Mouse (Mus musculus): ENCODE measurements at regions not wholly inside any gene's neighbourhood (a gene's known extent, or its start where the extent isn't known, plus 50 kb on each side); places are given as distances from the start of the nearest gene placed in this dataset.
A peak's percentile ranks its signal among the peaks of the same experiment; 100 is the strongest.

- H3K9ac ChIP-seq (ENCODE audit: low read depth, poor library complexity, severe bottlenecking) = no peak overlapping the region
- peaks cover 14% of the 10 kb centered on the region for H3K9me3 ChIP-seq (replicated peaks; ENCODE audit: control insufficient read depth, insufficient read depth, low read length, poor library complexity, severe bottlenecking)
- H3K36me3 ChIP-seq (ENCODE audit: control insufficient read depth, insufficient read depth, low read length, poor library complexity, severe bottlenecking) = no peaks in the 10 kb centered on the region
- H3K4me1 ChIP-seq (ENCODE audit: control insufficient read depth, insufficient read depth, low read length) = no peaks in the 10 kb centered on the region
- TF ChIP-seq EP300 (IDR thresholded peaks at IDR 0.05; ENCODE audit: insufficient read depth, low read depth, low read length) (0 out of 2 replicates have a peak, but pooled peaks have one; percentile 53), POLR2A (IDR thresholded peaks at IDR 0.05; ENCODE audit: insufficient read depth, low read length) (no peak), CTCF (IDR thresholded peaks at IDR 0.05; ENCODE audit: low read depth, low read length) (no peak)
- H3K27ac ChIP-seq (ENCODE audit: insufficient read depth, low read length) = no peak overlapping the region
- H3K27me3 ChIP-seq (ENCODE audit: control insufficient read depth, insufficient read depth, low read length, poor library complexity, severe bottlenecking) = no peaks in the 10 kb centered on the region
- H3K4me3 ChIP-seq (ENCODE audit: low read depth, low read length) = no peak overlapping the region
These were observed 64.2 kb upstream of the Vmn2r2 start for GRCm38 (mm10) chr3:64205954-64206353.

GRCm38 (mm10) chr3:64202836-64203235 is 61.1 kb upstream of the Vmn2r2 start:
- H3K4me3 ChIP-seq (ENCODE audit: low read depth, low read length) = no peak overlapping the region
- no peaks in the 10 kb centered on the region for H3K36me3 ChIP-seq (ENCODE audit: control insufficient read depth, insufficient read depth, low read length, poor library complexity, severe bottlenecking)
- TF ChIP-seq POLR2A (IDR thresholded peaks at IDR 0.05; ENCODE audit: insufficient read depth, low read length) (no peak), EP300 (IDR thresholded peaks at IDR 0.05; ENCODE audit: insufficient read depth, low read depth, low read length) (peak; percentile 68; the same call in 1 of the 2 replicates)
- H3K4me1 ChIP-seq (ENCODE audit: control insufficient read depth, insufficient read depth, low read length) = no peaks in the 10 kb centered on the region
- peaks cover 18% of the 10 kb centered on the region for H3K9me3 ChIP-seq (replicated peaks; ENCODE audit: control insufficient read depth, insufficient read depth, low read length, poor library complexity, severe bottlenecking)
- H3K27ac ChIP-seq (ENCODE audit: insufficient read depth, low read length) = peak overlapping the region; percentile 11
- no peaks in the 10 kb centered on the region for H3K27me3 ChIP-seq (ENCODE audit: control insufficient read depth, insufficient read depth, low read length, poor library complexity, severe bottlenecking)
- no peak overlapping the region for H3K9ac ChIP-seq (ENCODE audit: low read depth, poor library complexity, severe bottlenecking)

DNA sequence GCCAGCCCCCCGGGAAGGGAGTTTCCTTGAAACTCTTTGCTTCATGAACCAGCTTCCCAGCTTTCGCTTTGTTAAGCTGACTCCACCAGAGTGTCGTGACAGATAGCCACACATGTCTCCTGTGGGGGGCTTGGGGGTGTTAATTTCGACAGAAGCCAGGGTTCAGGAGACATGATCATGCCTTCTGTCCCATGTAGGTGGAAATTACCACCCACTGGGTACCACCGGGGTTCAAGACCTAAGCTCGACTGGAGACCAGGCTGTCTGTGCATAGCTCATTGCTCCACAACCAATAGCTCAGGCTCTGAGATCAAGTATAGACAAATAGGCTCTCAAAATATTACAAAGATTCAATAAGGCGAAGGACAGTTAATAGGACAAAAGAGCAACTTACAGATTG is 50.6 kb upstream of the Vmn2r2 start:
- H3K4me3 ChIP-seq (ENCODE audit: low read depth, low read length) = no peak overlapping the region
- TF ChIP-seq CTCF (IDR thresholded peaks at IDR 0.05; ENCODE audit: low read depth, low read length) (no peak), POLR2A (IDR thresholded peaks at IDR 0.05; ENCODE audit: insufficient read depth, low read length) (no peak), EP300 (IDR thresholded peaks at IDR 0.05; ENCODE audit: insufficient read depth, low read depth, low read length) (no peak)
- no peaks in the 10 kb centered on the region for H3K4me1 ChIP-seq (ENCODE audit: control insufficient read depth, insufficient read depth, low read length)
- no peaks in the 10 kb centered on the region for H3K36me3 ChIP-seq (ENCODE audit: control insufficient read depth, insufficient read depth, low read length, poor library complexity, severe bottlenecking)
- no peaks in the 10 kb centered on the region for H3K9me3 ChIP-seq (replicated peaks; ENCODE audit: control insufficient read depth, insufficient read depth, low read length, poor library complexity, severe bottlenecking)
- no peak overlapping the region for H3K9ac ChIP-seq (ENCODE audit: low read depth, poor library complexity, severe bottlenecking)
- H3K27ac ChIP-seq (ENCODE audit: insufficient read depth, low read length) = no peak overlapping the region
- no peaks in the 10 kb centered on the region for H3K27me3 ChIP-seq (ENCODE audit: control insufficient read depth, insufficient read depth, low read length, poor library complexity, severe bottlenecking)

Data from ES-Bruce4 (cell line).